Mouse (Mus musculus) midbrain, embryonic 13.5 days (tissue): Measurements from ENCODE around the gene Smok3c. TPM values are rescaled to one million over a fixed set of nuclear protein-coding genes. Genes with fewer than 3 reads are reported as not detected.
"Not testable (repeated sequence)": the region's sequence is repeated elsewhere in the genome, so short reads cannot be mapped to it uniquely, and the experiment has no call there.

Experiments used
- ATAC-seq: fragments of 200-750 bp; cut with Nextera tagmentation; 2 replicates; pipeline ENCODE4 v1.8.0; 2017; ENCODE audit warnings: mild to moderate bottlenecking, moderate TSS enrichment, moderate library complexity
- H3K27ac ChIP-seq: fragments of 300-500 bp; sonication (generic); 2 replicates; pipeline ENCODE4 v1.5.1; 2015; ENCODE audit warnings: inconsistent platforms, mild to moderate bottlenecking, moderate library complexity
- H3K27me3 ChIP-seq: fragments of 300-500 bp; sonication (generic); 2 replicates; pipeline ENCODE4 v1.6.1; 2015; ENCODE audit warnings: mild to moderate bottlenecking, inconsistent platforms
- H3K36me3 ChIP-seq: fragments of 300-500 bp; sonication (generic); 2 replicates; pipeline ENCODE4 v1.6.1; 2015; ENCODE audit warnings: mild to moderate bottlenecking, inconsistent platforms
- H3K4me1 ChIP-seq: fragments of 300-500 bp; sonication (generic); replicated peaks from 2 replicates; pipeline ENCODE4 v1.6.1; 2015; ENCODE audit warnings: inconsistent platforms
- H3K4me2 ChIP-seq: fragments of 300-500 bp; sonication (generic); replicated peaks from 2 replicates; pipeline ENCODE4 v1.6.1; 2015; ENCODE audit warnings: moderate library complexity, mild to moderate bottlenecking, inconsistent platforms
- H3K4me3 ChIP-seq: fragments of 300-500 bp; sonication (generic); replicated peaks from 2 replicates; pipeline ENCODE4 v1.5.1; 2015; ENCODE audit warnings: mild to moderate bottlenecking, inconsistent platforms
- H3K9ac ChIP-seq: fragments of 300-500 bp; sonication (generic); replicated peaks from 2 replicates; pipeline ENCODE4 v1.6.1; 2015; ENCODE audit warnings: mild to moderate bottlenecking, inconsistent platforms
- H3K9me3 ChIP-seq: fragments of 300-500 bp; sonication (generic); 2 replicates; pipeline ENCODE4 v1.6.1; 2016; ENCODE audit warnings: mild to moderate bottlenecking, inconsistent platforms
- WGBS: fragments of 180-500 bp; shearing (Covaris S2); methylation state at CpG from one replicate; pipeline ENCODE4 v1.1.7; 2015; 5-methylcytosine and 5-hydroxymethylcytosine counted together
- polyA plus RNA-seq: library from polyadenylated mRNA; unstranded; fragments of >200 nt; fragmentation: Nextera tagmentation; extraction: Ambion mirVana; gene quantifications from 2 replicates; pipeline ENCODE4 v1.2.1, GENCODE M21; 2015

Gene Smok3c
- polyA plus RNA-seq, 1 experiment from 2014 or later: not detected

DNA sequence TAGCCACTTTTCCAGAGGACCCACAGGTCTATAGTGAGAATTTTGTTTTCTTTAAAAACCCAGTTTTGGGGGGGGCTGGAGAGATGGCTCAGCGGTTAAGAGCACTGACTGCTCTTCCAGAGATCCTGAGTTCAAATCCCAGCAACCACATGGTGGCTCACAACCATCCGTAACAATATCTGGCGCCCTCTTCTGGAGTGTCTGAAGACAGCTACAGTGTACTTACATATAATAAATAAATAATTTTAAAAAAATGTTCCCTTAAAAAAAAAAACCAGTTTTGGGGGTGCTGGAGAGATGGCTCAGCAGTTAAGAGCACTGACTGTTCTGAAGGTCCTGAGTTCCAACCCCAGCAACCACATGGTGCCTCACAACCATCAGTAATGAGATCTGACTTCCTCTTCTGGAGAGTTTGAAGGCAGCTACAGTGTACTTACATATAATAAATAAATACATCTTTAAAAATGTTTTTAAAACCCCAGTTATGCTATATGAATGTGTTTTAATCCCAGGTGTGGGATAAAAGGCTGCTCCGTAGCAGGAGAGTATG lies 56.9 kb downstream of the Smok3c start:
- not testable (repeated sequence) for H3K27ac ChIP-seq, ATAC-seq, H3K9ac ChIP-seq, H3K4me1 ChIP-seq, H3K9me3 ChIP-seq, H3K27me3 ChIP-seq, H3K4me2 ChIP-seq, H3K4me3 ChIP-seq
- peaks cover 14% of the 10 kb centered on the region for H3K36me3 ChIP-seq
- 72% methylated on average over 4 of the region's 4 CpGs for WGBS

Other genes starting within 250 kb of the Smok3c start
- gene Pilra, start 216.9 kb upstream of the Smok3c start, polyA plus RNA-seq: 0.42 TPM in 1 of 2 replicates, not detected in the other
- gene Pilrb1, start 195.1 kb upstream of the Smok3c start, polyA plus RNA-seq: not detected in 2 replicates
- not detected in 2 replicates for gene Pilrb2, start 181.4 kb upstream of the Smok3c start, polyA plus RNA-seq
- gene Cyp3a13, start 131.6 kb upstream of the Smok3c start, polyA plus RNA-seq: 0.06 TPM in 1 of 2 replicates, not detected in the other
- gene Gjc3, start 90.1 kb upstream of the Smok3c start, polyA plus RNA-seq: 0.08 and 0.23 TPM in 2 replicates
- not detected in 2 replicates for gene Azgp1, start 71.7 kb upstream of the Smok3c start, polyA plus RNA-seq
- not detected in 2 replicates for gene Smok3a, start 31.9 kb upstream of the Smok3c start, polyA plus RNA-seq
- gene Smok3b, start 31.8 kb upstream of the Smok3c start, polyA plus RNA-seq: not detected in 2 replicates
- 31.5 and 32.1 TPM in 2 replicates for gene Zkscan1, start 31.9 kb downstream of the Smok3c start, polyA plus RNA-seq
- gene Zscan21, start 63.7 kb downstream of the Smok3c start, polyA plus RNA-seq: 128 TPM in 2 replicates
- gene Zfp113, start 102.5 kb downstream of the Smok3c start, polyA plus RNA-seq: 45.3 and 49.7 TPM in 2 replicates
- gene Cops6, start 107.9 kb downstream of the Smok3c start, polyA plus RNA-seq: 316 and 337 TPM in 2 replicates
- gene Ap4m1, start 118.8 kb downstream of the Smok3c start, polyA plus RNA-seq: 26.6 and 28.8 TPM in 2 replicates
- 159 and 162 TPM in 2 replicates for gene Mcm7, start 119.2 kb downstream of the Smok3c start, polyA plus RNA-seq
- 109 and 111 TPM in 2 replicates for gene Taf6, start 134.3 kb downstream of the Smok3c start, polyA plus RNA-seq
- gene Cnpy4, start 134.3 kb downstream of the Smok3c start, polyA plus RNA-seq: 39.4 and 40.5 TPM in 2 replicates
- 12.9 and 13.8 TPM in 2 replicates for gene Mblac1, start 141.1 kb downstream of the Smok3c start, polyA plus RNA-seq
- 0.08 TPM in 1 of 2 replicates, not detected in the other for gene Nxpe5, start 172.7 kb downstream of the Smok3c start, polyA plus RNA-seq
- gene Lamtor4, start 202.3 kb downstream of the Smok3c start, polyA plus RNA-seq: 81.2 and 81.9 TPM in 2 replicates
- 12.2 and 15.8 TPM in 2 replicates for gene BC037034, start 210.8 kb downstream of the Smok3c start, polyA plus RNA-seq
- 2.5 and 3.0 TPM in 2 replicates for gene Gal3st4, start 219.6 kb downstream of the Smok3c start, polyA plus RNA-seq
- 0.10 and 0.19 TPM in 2 replicates for gene Gm43720, start 226.8 kb downstream of the Smok3c start, polyA plus RNA-seq
- 236 and 248 TPM in 2 replicates for gene Gpc2, start 226.8 kb downstream of the Smok3c start, polyA plus RNA-seq
- 4.8 and 5.4 TPM in 2 replicates for gene Stag3, start 227.0 kb downstream of the Smok3c start, polyA plus RNA-seq